Mouse (Mus musculus): ENCODE results near the gene Hdac1.

Hdac1 gene

DNA sequence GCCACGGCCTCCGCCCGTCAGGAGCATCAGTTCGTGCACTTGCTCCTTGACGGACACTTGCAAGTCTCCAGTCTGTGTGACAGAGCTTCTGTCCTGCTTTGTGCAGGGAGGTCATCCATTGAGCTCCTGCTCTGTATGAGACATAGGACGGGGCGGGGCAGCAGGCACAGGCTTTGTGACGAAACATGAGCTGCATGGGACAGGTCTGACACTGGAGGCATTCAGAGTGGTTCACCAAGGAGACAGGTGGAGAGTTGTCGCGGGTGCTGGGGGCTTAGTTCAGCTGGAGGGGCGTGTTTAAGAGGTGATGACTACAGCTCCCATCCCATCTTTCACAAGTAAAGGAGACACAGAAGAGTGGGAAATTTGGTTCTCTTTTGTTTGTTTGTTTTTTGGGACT, 66.5 kb downstream of the Hdac1 start:
- DNase-seq (ENCODE audit: low read depth, low spot score), result no peak
